Mouse (Mus musculus) kidney, adult 2 months (tissue): ENCODE data around the gene Tcea2.

Source experiments
- CTCF ChIP-seq: fragments of 200-500 bp; conservative IDR thresholded peaks from 2 replicates; pipeline ENCODE4 v1.5.1; 2011; ENCODE audit warnings: low read depth, mild to moderate bottlenecking, control low read depth, low read length, moderate library complexity, mixed read lengths; ENCODE audit not compliant: insufficient read depth, insufficient read length
- POLR2A ChIP-seq: fragments of 200-500 bp; IDR thresholded peaks from one replicate; pipeline ENCODE4 v1.6.1; 2011; ENCODE audit warnings: low read depth, low read length, control low read depth

DNA sequence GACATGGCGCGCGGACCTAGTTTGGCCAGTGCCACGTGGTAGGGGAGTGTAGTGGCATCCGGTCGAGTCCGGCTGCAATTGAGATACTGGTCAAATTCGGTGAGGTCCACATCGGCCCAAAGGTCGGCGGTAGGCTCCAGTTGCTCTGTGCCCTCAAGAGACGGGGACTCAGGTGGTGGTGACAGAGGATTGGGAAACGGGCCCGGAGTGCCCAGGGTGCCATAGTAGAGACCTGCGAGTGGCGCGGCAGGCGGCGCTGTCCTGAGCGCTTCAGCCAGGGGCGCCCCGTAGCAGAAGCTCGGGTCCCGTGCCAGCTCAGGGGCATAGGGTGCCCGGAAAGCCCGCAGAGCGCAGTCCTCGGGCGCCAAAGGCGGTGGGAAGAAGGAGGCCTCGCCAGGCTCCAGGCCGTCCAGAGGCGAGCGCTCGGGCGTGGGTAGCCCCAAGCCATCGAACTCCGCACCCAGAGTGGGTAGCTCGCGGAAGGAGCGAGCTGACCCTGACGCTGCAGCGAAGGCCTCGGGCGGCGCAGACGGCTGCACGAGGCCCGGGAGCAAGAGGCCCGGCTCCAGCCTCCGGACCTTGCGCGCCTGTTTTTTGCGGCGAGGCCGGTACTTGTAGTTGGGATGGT lies 9.7 kb upstream of the Tcea2 start:
- TF ChIP-seq CTCF (0 out of 2 replicates have a peak, but pooled peaks have one; percentile 1), POLR2A (no peak)
